Mouse (Mus musculus) monocyte, adult 2 months (primary cell): Measurements from ENCODE around the gene C130074G19Rik.

Experiments
- DNase-seq, 2 experiments: peaks; one replicate each; pipeline ENCODE4 v3.0.0; 2022; ENCODE audit warnings: low spot score in 2 of 2, low read depth in 1 of 2

C130074G19Rik gene

DNA sequence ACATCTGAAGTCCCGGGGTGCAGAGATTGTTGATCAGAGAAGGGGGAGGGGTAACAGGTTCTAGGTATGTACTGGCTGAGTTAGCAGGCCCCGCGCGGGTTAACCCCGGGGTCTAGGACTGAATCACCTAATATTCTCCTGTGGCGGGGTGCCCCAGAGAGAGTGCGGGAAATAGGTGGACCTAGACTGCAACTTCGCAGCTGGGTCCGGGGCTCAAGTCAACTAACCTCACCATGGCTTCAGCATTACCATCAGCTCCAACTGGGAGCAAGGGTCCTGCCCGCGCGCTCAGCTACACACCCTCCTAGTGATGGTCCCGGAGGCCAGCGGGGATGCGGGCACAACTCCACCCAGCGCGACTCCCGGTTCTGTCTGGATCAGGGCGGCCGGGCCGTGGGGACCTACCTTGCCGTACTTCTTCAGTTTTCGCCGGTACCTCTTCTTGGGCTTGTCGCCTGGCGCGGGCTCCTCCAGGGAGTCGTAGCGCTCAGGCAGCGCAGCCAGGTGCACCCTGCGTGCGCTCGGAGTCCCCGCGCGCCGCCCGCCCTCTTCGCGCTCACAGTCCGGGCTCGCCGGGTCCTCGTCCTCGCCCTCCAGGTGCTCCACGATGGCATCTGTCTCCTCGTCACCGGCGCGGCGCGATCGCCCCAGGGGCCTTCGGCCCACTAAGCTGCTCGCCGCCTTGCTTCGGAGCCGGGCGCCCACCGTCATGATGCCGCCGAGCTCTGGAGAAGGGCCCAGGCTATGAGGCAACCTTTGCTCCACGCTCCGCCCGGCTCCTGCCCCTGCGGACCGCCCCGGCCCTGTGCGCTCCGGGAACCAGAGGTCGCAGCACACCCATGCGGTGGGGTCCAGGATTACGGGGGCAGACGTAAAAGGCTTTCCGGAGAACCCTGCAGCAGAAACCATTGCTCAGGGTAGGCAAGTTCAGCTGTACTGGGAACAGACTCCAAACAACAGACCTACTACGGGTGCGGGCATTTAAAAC lies at the start of gene C130074G19Rik:
C130074G19Rik (minus strand) TSS at position 938 of the 988 bp plus-strand sequence.
- DNase-seq: no peak

DNA sequence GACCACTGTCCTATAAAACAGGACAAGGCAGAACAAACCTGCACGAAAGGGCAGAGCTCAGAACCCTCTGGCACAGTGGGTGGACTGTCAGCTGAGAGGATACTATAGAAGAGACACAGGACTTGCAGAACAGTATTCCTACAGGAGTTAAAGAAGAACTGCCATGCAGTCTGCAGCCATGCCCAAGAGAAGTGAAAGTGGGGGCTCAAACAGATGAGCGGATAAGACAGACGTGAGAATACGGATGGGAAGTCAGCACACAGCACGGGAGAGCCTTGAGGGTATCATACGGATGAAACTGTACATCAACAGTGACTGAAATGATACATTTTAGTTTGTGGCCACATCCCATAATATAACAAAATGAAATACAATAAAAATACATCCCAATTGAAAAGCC lies 48.1 kb upstream of the C130074G19Rik start:
- DNase-seq: no peak

DNA sequence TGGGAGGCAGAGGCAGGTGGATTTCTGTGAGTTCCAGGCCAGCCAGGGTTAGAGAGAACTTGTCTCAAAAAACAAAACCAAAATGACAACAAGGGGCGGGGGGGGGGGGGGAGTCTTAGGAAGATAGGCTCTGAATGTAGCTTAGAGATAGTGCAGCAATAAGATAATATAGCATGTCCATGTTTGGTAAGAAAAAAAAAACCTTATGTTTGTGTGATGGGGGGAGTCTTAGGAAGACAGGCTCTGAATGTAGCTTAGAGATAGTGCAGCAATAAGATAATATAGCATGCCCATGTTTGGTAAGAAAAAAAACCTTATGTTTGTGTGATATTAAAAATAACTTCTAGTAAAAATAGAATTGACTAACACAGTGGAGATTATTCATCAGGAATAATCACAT lies 45.4 kb upstream of the C130074G19Rik start:
- no peak for DNase-seq

DNA sequence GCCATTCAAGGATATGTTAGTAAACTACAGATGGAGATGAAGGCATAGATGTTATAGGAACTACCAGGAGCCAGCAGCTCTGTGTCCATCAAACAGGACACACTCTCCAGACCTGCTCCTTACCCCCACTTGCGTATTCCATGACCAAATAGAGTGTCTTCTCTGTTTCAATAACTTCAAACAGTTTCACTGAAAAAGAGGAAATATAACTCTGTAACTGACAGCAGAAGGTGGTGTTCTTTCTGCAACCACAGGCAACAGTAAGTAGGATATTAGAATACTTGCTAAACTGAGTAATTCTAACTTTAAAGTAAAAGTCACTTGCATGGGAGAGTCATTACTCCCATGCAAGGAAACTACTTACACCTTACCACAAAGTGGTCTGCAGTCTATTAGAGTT lies 44.9 kb upstream of the C130074G19Rik start:
- DNase-seq: no peak

DNA sequence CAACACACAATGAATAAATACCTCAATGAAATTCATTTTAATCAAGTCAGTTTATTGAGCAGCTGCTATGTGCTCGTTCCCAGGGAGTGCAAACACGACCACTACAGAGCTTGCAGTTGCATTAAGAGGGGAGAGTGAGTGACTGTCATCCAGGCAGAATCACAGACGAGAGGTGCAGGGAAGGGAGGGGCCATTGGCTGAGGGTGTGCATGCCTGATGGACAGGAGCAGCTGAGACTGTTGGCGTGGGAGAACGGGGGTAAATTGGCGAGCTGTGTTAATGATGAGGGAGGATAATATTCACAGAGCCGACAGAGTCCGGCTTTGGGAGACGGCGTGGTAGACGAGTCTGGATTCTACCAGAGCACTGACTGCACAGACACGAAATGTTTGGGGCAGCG lies 39.8 kb upstream of the C130074G19Rik start:
- no peak for DNase-seq

DNA sequence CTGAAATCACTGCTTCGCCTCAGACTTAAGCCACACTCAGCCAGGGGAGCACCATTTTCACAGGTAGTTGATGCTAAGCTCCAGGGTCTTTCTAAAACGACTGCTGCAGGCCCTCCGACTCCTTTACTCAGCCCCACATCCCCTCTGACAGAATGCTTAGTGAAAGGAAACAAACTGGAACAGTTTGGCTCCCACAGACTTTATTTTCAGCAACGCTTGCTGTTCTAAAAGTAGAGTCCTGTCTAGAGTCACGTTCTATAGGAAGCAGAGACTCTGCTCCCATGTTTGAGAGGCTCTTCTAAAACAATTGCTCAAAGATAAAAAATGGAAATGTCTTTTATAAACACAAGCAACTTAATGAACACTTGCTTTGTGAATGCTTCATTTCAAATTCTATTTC lies 37.0 kb upstream of the C130074G19Rik start:
- DNase-seq: no peak

DNA sequence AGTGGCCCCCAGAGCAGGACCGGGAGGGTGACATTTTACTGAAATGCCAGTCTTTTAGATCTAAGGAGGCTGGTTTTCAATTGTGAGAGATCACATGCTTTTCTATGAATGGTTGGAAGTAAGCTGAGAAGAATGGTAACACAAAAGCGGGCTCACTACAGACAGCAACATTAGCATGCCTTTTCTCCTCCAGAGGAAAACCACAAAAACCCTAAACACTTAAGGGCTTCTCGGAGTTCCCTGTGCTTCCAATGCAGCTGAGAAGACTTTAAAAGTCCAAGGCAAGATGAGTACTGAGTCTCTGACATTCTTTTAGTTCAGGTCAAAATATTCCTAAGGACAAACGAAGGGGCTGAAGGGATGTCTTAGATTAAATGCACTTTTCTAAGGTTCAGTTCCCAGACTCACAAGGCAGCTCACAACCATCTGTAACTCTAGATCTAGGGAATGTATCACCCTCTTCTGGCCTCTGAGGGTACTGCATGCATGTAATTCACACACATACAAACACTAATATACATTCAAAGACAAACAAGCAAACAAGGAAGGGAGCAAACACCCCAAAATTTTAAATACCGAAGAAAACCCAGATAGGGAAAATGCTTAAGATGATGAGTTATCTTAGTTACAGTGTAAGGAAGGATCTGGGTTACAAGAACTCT lies 35.3 kb upstream of the C130074G19Rik start:
- DNase-seq: no peak

DNA sequence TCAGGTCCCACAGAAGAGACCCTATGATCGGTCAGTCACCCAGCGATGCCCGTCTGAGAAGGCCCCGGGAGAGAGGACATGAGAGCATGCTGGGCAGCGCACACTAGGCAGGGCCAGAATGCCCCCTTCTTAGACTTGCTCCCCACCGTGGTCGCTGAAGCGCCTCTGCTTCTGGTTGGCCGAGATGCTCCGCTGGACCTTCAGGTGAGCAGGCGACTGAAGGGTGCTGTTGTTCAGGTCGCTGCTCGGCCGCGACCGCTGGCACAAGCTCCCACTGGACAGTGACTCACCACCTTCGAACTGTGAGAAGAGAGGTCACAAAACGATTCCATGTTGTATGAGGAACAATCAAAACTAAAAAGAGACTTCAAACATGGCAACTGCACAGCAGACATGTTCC lies 29.3 kb upstream of the C130074G19Rik start:
- no peak for DNase-seq

DNA sequence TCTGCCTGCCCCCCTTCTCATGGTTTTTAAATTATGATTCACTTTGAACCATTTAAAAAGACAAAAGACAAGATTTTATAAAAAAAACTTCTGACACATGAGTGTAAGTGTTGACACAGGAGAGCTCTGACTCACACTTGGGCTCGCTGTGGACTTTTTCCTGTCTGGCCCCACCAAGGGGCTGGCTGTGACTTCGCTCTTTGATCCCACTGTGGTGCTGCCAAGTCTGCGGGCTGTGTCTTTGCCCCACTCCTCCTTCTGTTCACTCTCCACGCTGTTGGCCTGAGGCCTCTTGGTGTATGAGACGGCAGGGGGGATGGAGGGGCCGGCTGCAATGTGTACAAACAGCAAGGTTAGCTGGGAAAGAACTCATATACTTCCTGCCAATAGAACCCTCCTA lies 28.8 kb upstream of the C130074G19Rik start:
- DNase-seq: no peak

DNA sequence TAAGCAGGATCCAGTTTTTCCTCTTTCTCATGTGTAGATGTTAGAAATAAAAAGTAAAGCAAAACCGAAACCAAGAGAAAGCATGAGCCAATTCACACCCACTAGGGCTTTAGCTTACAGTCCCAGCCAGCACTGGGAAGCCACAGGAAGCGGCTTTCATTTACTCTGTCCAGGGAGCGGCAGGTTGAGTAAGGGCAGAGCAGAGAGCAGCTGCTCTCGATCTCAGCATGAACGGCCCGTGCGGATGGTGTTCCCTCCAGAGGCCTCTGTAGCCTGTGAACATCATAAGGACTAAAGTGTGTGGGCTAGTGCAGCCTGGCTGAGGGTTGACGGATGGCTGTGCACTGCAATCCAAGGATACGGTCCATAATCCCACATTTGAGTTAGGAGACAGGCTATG lies 25.5 kb upstream of the C130074G19Rik start:
- no peak for DNase-seq

DNA sequence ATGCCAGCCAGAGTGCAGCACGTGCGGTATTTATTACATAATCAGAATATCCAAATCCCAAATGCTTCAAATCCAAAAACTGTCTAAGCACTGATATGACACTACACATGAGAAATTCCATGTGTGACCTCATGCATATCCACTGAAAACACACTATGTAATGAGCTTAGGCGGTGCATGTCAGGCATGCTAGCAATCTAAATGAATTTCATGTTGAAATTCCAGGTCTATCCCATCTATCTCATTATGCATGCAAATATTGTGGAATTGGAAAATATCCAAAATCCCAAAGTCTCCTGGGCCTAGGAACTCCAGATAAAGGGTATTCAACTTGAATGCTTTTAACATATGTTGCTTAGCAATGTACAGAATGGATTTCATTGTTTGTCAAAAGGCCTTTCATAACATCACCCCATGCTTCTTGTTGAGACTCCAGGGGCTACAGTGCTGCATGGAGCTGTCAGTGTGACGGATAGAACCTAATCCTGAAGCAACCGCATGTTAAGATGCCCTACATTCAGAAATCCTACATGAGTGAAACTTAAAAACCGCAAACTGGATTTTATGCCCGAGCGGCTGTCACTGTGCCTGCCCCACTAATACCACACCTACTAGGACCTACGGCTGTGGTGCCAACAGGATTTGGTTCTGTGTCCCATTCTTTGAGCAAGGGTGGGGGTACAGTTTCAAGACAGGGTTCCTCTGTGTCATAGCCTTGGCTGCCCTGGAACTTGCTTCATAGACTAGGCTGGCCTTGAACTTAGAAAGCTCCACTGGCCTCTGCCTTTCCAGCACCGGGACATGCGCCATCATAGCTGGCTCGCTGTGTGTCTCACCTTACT lies 23.1 kb upstream of the C130074G19Rik start:
- DNase-seq: no peak

DNA sequence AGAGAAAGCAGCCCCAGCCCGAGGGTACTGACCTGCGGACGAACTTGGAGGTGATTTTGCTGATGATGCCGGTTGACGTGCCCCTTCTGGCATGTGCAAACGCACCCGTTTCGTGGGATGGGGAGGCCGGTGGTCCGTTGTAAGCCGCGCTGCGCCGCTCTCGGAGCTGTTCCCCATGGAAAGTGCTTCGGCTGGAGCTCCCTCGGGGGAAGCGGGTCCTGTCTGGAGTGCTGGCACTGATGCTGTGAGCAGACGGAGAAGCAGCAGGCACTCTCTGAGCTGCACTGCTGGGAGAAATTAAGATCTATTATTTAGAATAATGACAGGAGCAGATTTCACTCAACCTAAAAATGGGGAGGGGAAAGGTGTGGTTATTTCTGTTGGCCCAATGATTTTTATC lies 22.4 kb upstream of the C130074G19Rik start:
- no peak for DNase-seq

DNA sequence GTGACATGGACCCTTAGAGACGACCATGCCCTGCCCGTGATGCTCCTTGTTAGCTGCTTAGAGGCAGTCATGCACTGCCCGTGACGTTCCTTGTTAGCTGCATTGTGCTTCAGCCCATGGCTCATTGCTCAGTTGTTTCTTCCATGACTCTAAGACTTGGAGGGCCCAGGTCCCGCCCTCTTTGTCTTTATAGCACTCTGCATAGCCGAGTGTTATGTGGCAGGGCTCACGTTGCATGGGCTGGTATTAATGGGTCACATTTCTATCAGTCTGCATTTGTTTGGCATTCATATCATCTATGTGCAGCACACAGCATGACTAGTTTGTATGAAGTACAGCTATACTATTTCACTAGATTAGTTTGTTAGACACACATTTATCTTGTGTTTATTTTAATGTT lies 20.7 kb upstream of the C130074G19Rik start:
- DNase-seq: no peak

DNA sequence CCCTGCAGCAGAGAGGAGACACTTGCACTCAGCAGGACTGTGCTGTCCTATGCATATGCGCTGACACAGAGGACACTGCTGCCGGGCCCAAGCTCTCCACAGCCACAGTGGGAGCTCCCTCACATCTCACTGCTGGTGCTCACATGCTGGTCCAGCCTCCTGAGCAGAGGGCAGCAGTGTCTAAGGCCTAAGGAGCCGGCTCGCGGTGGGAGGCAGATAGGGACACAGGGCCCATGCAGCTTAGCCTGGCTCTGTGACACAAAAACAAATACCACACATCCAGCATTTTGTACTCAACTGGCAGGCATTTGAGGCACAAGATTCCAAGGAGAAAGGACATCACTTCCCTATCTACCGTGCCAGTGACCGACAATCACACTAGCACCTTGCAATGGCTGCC lies 19.9 kb upstream of the C130074G19Rik start:
- no peak for DNase-seq

DNA sequence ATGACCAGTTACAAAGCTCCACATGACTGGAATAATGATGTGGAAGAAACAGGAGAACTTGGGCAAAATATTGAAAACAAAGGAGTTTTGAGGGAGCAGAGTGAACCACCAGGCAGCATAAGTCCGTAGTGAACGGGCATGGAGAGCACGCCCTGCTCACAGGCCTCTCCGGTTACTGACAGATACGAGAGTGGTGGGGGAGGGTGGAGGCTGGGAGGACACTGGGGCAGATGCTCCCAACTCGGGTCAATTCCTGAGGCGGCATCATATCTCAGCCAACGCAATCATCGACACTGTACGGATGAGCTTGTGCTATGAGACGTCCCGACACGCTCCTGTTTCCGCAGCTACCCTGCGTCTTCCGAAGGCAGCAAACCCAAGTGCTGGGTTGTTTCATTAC lies 14.3 kb upstream of the C130074G19Rik start:
- DNase-seq: no peak

DNA sequence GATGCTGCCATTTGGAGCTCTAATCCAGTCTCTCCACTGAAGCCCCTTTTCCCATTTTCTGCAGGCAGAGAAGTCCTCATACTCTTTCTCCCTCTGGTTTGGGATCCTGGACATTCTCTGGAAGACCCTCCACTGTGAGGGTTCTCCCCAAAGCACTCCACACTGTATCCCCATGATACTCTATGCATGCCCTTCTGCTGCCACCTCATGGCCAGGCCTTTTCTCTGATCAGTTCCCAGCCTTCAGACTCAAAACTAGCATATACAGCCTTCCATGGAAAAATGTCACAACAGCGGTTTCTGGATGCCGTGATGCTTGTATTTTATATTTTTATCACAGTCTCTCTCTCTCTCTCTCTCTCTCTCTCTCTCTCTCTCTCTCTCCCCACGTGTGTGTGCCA lies 9.0 kb upstream of the C130074G19Rik start:
- DNase-seq: no peak

DNA sequence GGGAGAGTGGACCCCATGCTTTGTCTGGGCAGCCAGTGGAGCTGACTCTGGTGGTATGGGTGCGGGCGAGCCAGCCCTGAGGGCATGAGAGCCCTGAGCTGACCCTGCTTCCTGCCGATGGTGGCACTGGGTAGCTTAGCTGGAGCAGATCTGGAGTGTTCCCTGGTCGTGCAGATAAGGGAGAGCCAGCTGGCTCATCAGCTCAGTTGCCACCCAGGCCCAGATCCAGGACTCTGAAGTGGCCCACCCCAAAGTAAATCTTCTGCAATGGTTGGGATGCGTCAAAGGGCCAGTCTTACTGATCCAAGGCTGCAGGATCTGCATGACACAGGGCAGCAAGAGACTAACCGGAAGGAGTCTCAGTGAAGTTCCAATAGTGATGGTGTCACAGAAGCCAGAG lies 6.4 kb upstream of the C130074G19Rik start:
- no peak for DNase-seq

DNA sequence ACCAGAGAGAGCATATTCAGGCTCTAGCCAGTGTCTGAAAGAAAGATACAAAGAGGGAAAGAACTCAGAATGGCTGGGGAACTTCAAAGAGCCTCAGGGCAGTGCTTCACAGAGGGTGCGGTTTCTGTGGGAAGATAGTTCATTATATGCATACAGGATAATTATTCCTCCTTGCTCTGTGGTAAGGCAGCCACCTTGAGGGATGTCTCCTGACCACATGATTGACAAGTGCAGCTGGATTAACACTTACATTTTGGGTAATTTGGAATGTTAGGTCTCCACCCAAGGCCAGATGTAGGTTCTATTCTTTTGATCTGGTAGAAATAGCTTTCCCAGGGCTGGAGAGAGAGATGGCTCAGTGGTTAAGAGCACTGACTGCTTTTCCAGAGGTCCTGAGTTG lies 3.1 kb upstream of the C130074G19Rik start:
- DNase-seq: no peak

DNA sequence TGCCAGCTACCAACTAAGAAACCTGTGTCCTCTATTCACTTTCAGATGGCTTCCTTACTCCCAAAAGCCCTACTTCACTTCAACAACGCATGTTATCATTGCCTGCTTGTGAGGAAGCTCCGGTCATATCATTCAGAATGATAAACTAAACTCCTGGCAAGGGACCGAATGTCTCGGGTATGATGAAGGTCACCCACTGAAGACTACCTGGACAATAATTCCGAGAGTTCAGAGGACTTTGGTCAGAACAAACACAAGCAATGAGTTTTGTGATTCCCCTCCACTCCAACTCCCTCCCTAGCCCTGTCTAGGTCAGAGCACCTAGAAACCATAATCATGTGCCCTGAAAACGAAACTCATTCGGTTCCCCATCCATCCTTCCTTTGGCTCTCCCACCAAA lies 1.2 kb downstream of the C130074G19Rik start:
- DNase-seq: no peak

DNA sequence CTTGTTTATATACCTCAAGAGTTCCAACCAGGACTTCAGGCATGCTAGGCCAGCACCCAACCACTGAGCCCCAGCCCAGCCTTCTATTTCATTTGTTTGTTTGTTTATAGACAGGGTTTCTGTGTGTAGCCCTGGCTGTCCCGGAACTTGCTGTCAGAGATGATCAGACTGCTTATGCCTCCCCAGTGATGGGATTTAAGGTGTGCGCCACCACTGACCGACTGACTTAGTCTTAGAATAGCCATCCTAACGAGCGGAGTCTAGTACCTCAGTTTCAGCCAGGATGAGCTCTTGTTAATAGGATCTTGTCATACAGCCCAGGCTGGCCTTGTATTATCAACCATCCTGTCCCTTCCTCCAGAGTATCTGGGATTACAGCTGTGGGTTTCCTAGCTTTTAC lies 1.8 kb downstream of the C130074G19Rik start:
- DNase-seq: no peak

DNA sequence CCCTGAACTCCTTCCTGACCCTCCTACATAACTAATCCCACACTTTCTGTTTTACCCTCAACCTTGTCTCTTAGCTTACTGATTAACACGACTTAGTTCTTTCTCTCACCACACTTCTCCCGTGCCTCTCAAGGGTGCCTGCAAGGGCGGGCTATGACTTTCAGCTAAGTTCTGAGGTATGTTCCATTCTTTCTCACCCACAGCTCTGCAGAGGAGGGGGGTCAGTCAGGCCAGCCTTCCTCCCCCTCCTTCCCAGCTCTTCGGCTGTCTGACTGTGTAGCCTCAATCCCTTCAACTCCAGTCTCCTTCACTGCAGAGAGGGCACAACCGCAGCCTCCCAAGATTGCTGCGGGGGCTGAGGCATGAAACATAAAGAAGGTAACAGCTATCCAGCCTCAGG lies 4.2 kb downstream of the C130074G19Rik start:
- no peak for DNase-seq

DNA sequence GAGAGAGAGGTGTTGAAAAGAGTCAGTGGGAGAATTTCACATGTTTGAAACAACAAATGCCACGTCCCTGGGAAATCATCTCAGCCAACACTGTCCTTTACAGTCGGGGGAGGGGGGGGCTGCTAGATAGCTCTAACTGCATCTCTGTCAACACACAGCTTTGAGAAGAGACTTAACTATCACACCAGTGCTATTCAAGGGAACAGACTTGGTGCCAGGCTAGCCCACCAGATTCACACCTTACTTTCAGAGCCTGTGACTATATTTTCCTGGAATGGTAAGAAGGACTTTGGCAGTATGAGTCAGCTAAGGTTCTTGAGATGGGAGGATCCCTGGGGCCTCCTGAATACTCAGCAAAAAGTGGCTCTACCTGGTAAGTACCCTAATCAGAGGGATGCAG lies 5.7 kb downstream of the C130074G19Rik start:
- no peak for DNase-seq
